Mouse (Mus musculus) cortical plate, adult 2 months (tissue): ENCODE measurements around the gene Oxsm.

Source experiments
- CTCF ChIP-seq: fragments of 200-500 bp; IDR thresholded peaks from 2 replicates; pipeline ENCODE4 v1.5.1; 2011; ENCODE audit warnings: mild to moderate bottlenecking, control low read depth, low read length; ENCODE audit not compliant: insufficient read depth; ENCODE audit errors: extremely low read depth
- POLR2A ChIP-seq: fragments of 200-500 bp; IDR thresholded peaks from 2 replicates; pipeline ENCODE4 v1.6.1; 2011; ENCODE audit warnings: mild to moderate bottlenecking, low read length, control low read depth; ENCODE audit not compliant: insufficient read depth; ENCODE audit errors: extremely low read depth

DNA sequence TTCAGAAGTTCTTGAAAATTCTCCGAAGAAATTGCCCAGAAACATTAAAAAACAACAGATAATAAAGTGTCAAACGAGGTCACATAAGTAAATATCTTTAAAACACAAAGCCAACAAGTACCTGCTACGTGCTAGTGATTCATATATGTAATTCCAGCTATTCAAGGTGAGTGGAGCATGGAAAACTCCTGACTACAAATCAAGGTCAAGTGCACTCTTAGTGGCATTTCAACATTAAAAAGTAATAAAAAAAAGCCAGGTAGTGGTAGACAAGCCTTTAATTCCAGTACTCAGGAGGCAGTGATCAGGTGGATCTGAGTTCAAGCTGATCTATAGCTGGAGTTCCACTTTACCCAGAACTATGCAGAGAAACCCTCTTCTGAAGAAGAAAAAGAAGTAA is 1.5 kb downstream of the Oxsm start:
- TF ChIP-seq POLR2A (no peak), CTCF (no peak)
